Mouse (Mus musculus): ENCODE data around the gene Rbl2. TPM values are rescaled to one million over a fixed set of nuclear protein-coding genes. Genes with fewer than 3 reads are reported as not detected.

The Rbl2 gene
- total and polyA plus RNA-seq, 2 experiments, result 10.5 to 36.8 TPM

DNA sequence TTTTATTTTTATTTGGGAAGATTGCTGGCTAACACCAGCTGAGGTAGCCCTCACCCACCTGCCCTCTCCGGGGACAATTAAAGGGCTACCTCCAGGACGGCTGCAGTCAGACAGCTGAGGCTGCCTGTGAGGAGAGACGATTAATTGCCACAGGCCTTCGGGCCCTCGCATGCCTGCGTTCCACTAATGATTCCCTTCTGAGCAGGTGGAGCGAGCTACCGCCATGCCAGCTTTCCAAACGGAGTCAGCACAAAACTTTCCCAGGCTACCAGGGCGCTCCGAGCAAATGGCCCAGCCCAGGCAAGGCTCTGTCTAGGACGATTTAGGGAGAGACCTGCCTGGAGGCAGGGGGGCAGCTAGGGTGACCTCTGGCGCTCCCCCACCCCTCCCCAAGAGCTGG is 101.7 kb downstream of the Rbl2 start:
- 81% methylated on average over 13 of the region's 13 CpGs for WGBS
- TF ChIP-seq CTCF (IDR thresholded peaks at IDR 0.05; ENCODE audit: low read depth, low read length), result no peak
- no peak for TF ChIP-seq POLR2A (IDR thresholded peaks at IDR 0.05; ENCODE audit: extremely low read depth, insufficient read depth, low read length)
- H3K4me1 ChIP-seq (ENCODE audit: control insufficient read depth, insufficient read depth, low read length), result no peaks in the 10 kb centered on the region
- H3K27me3 ChIP-seq (ENCODE audit: control insufficient read depth, insufficient read depth, low read length), result no peaks in the 10 kb centered on the region; the same call in 1 of the 2 replicates
- no peak for DNase-seq (ENCODE audit: extremely low read depth, low read depth, low spot score)
- H3K79me2 ChIP-seq (ENCODE audit: control insufficient read depth, insufficient read depth, low read length), result no peaks in the 10 kb centered on the region
- H3K27ac ChIP-seq (replicated peaks; ENCODE audit: insufficient read depth, low read depth, low read length), result no peak overlapping the region
- no peaks in the 10 kb centered on the region for H3K36me3 ChIP-seq (ENCODE audit: control insufficient read depth, insufficient read depth, low read length)
- no peak overlapping the region for H3K9ac ChIP-seq (ENCODE audit: low read depth, low read length)
- no peak overlapping the region for H3K4me3 ChIP-seq (ENCODE audit: insufficient read depth, low read depth, low read length)

Other genes starting within 250 kb of the Rbl2 start
- 42.3 and 63.2 TPM in 2 replicates for gene Chd9, start 241.7 kb upstream of the Rbl2 start, total RNA-seq (2014; rRNA removed)
- 51.6 and 88.2 TPM in 2 replicates for gene Chd9, start 241.7 kb upstream of the Rbl2 start, polyA plus RNA-seq (2012; rRNA removed)
- 9.6 and 9.9 TPM in 2 replicates for gene Aktip, start 129.9 kb downstream of the Rbl2 start, total RNA-seq (2014; rRNA removed)
- 8.9 and 9.9 TPM in 2 replicates for gene Aktip, start 129.9 kb downstream of the Rbl2 start, polyA plus RNA-seq (2012; rRNA removed)
- gene Rpgrip1l, start 243.2 kb downstream of the Rbl2 start, total RNA-seq (2014; rRNA removed), result 2.5 and 2.6 TPM in 2 replicates
- 0.21 and 0.22 TPM in 2 replicates for gene Rpgrip1l, start 243.2 kb downstream of the Rbl2 start, polyA plus RNA-seq (2012; rRNA removed)
- gene Fto, start 243.5 kb downstream of the Rbl2 start, total RNA-seq (2014; rRNA removed), result 14.1 and 16.0 TPM in 2 replicates
- gene Fto, start 243.5 kb downstream of the Rbl2 start, polyA plus RNA-seq (2012; rRNA removed), result 14.4 and 15.6 TPM in 2 replicates